Mouse (Mus musculus): ENCODE data around the gene Timm29.
"Not testable (repeated sequence)": the region's sequence is repeated elsewhere in the genome, so short reads cannot be mapped to it uniquely, and the experiment has no call there.

Timm29 gene

GRCm38 (mm10) chr9:21578226-21578625, 14.3 kb upstream of the Timm29 start:
- no peak for DNase-seq (ENCODE audit: low spot score in 2 of 2)

DNA sequence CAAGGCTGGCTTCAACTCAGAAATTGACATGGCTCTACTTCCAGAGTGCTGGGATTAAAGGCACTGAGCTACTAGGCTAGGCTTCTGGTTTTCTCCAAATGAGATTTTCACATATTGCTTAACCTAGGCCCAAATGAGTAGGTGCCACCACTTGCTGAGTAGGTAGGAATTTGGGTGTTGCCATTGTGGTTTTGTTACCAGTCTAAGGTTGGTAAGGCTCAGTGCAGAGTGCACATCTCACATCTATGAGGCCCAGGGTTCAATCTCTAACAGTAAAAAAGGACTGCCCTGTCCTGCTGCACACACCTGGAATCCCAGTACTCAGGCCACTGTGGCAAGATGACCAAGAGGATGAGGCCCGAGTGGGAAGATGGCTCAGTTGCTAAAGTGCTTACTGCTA, 7.1 kb upstream of the Timm29 start:
- DNase-seq (ENCODE audit: low spot score in 2 of 2), result no peak

GRCm38 (mm10) chr9:21587678-21588349, 4.7 kb upstream of the Timm29 start:
- DNase-seq (ENCODE audit: low spot score in 2 of 2), result no peak

GRCm38 (mm10) chr9:21588350-21588749, 4.2 kb upstream of the Timm29 start:
- DNase-seq (ENCODE audit: low spot score in 2 of 2), result no peak

GRCm38 (mm10) chr9:21589538-21589937, 3.0 kb upstream of the Timm29 start:
- no peak for DNase-seq (ENCODE audit: low spot score in 2 of 2)

DNA sequence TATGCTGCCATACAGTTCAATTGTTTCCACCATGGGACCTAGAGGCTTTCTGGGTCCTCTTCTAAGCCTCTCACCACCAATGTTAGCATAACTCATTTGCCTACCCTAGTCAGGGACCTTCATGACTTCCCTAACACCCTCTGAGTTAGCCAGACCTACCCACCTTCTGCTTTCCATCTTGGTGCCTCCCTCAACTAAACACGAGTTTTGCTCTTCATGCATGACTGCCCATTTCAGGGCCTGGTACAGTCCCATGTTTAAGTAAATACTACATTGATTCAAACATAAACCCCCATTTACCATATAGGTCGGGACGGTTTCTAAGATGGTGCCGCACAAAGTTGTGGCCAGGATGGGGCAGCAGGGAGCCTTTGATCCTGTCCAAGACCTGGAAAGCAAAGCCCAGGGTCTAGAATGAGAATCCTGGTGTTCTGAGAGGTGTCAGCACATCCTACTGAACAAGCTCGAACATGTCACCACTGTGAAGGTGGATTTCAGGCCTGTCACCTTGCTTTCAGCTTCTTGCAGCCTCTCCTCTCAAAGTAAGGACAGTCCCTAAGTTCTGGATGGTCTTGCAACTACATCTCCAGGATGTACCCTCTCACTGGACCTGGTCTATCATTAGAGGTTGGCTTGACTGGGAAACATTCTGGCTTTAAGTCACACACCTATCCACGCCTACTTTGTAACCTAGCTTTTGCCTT, 1.2 kb upstream of the Timm29 start:
- DNase-seq (ENCODE audit: low spot score in 2 of 2), result no peak

DNA sequence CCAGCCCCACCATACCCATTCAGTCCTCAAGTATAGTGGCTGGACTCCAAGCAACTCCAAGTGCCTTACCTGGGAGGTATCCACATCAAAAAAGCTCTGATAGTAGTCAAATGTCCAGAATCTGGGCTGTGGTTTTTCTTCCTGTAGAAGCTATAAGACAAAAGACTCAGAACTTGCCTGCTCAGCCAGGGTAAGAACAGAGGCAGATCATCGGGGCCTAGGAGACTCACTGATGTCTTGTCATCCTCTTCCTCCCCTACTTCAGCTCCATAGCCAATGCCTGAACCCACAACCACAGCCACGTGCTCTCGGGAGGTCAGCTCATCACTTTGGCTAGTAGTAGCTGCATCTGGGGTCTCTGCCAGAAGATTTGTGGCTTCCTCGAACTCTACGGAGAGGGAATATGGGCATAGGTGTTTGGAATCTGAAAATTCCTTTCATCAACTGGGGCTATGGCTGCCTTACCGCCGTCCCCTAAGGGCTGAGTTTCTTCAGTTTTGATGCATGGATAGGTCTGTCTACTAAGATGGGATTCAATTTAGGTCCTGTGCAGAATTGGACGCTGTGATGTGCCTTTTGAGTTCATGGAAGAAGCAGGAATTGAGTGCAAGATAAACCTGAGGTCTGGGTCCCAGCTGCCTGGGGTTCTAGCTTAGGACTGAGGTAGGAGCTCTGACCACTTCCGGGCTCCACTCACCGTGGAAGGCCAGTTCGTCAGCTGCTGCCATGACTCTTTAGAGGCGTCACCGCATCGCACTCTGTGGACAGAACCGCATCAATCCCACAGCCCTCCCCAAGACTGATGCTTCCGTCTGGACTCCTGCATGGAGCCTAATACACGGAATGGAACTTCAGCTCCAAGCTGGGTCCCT, 455 bp upstream of the Timm29 start:
- peak in 1 of 2 experiments; percentile 75 for DNase-seq (ENCODE audit: low spot score in 2 of 2)

GRCm38 (mm10) chr9:21593122-21593721, 700 bp downstream of the Timm29 start:
- DNase-seq (ENCODE audit: low spot score in 2 of 2), result peak; percentile 25 to 43

DNA sequence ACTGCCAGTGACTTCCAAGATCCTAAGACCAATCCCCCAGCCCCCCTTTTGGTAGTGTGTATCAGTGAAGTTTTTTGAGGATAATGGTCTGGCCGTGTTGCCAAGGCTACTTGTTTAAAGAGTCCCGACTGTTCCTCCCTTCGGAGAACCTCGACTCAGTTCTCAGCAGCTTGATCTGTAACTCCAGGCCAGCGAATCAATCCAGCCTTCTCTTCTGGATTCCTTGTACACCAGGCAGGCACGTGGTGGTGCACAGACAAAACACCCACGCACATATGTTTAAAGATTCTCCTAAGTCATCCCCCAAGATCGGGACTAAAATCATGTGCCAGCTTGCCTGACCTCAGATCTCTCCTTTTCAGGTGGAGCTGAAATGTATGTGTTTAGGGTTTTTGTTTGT, 1.8 kb downstream of the Timm29 start:
- DNase-seq (ENCODE audit: low spot score in 2 of 2), result not testable (repeated sequence)

DNA sequence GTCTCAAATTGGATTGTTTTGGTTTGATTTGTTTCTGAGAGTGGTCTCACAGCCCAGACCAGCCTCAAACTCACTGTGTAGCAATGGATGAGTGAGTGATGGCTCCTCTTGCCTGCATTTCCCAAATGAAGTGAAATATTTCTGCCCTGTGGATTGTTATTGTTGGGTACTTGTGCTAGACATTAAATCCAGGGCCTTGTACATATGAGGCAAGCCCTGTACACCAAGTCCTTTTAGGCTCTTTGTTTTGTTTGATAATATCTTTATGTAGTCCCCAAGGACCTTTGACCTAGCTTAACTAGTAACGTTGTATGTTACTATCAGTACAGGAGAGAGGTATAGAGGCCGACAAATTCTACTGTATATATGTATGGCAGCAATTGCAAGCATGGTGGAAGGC, 2.3 kb downstream of the Timm29 start:
- DNase-seq (ENCODE audit: low spot score in 2 of 2), result no peak

DNA sequence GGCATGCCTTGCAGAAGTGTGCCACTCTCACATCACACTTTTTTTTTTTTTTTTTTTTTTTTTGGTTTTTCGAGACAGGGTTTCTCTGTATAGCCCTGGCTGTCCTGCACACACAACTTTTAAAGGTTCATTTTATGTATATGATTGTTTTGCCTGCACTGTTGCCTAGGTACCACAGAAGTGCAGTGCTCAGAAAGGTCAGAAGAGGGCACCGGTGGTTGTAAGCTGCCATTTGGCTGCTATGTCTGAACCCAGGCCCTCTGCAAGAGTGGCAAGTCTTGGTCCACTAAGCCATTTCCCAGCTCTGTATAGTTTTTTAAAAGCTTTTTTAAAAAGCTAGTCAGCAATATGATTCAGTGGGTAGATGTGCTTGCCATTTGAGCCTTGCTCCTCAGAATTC, 5.7 kb downstream of the Timm29 start:
- no peak for DNase-seq (ENCODE audit: low spot score in 2 of 2)

DNA sequence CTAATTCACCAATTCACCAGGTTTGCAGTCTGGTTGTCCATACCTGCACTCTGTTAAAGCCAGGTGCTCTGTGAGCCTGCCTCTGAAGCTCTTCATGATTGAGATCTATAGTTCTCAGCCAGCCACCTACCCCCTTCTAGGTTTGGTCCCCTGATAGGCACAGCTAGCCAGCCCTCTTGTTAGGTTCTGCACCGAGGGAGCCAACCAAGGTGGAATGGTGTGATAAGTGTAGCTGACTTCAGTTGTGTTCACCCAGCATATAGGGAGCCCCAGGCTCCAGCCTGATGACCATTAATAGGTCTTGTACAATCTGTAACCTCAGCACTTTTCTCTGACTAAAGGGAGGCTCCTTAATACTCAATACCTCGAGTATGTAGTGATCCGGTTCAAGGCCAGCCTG, 7.7 kb downstream of the Timm29 start:
- no peak for DNase-seq (ENCODE audit: low spot score in 2 of 2)

- no peak for DNase-seq (ENCODE audit: low spot score in 2 of 2)
Observed at GRCm38 (mm10) chr9:21601073-21601472, 8.6 kb downstream of the Timm29 start.

DNA sequence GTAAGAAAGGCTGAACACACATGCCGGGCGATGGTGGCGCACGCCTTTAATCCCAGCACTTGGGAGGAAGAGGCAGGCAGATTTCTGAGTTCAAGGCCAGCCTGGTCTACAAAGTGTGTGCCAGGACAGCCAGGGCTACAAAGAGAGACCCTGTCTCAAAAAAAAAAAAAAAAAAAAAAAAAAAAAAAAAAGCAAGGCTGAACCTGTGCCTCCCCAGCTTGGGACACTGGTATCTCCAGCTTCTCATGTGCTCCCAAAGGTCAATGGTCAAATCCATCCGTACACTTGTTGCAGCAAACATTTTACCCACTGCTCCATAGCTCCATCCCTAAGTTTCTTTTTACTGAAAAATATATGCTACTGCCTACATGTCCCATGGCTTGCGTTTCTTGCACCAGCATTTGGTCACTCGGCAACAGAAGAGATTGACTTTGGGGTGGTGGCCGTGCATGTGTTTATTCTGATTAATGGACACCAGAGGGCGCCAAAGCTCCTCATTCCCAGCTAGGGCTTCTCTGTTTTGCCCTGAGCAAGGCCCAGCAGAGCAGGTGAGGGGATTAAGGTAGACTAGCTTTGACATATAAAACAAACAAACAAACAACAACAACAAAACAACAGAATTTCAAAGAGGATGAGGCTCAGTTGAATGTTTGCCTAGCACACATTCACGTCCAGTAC, 9.3 kb downstream of the Timm29 start:
- DNase-seq (ENCODE audit: low spot score in 2 of 2), result peak; percentile 42 to 55

- DNase-seq (ENCODE audit: low spot score in 2 of 2), result no peak
Observed at GRCm38 (mm10) chr9:21604119-21604518, 11.6 kb downstream of the Timm29 start.

DNA sequence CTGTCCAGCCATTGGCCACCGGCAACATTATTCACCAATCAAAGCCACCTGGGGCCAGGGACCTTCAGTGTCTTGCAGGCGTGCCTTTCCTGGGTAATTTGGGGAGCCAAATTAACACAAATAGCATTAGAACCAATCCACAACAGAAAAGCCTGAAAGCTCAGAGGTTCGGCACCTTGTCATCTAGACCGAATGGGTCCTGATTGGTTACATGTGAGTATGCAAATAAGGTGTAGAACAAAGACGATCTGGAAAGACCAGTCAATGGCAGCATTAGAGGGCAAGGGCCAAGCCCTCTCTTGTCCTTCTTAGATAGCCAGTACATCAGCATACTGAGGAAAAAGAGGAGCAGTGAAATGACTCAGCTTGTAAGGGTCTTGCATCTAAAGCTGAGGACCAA, 13.3 kb downstream of the Timm29 start:
- no peak for DNase-seq (ENCODE audit: low spot score in 2 of 2)

DNA sequence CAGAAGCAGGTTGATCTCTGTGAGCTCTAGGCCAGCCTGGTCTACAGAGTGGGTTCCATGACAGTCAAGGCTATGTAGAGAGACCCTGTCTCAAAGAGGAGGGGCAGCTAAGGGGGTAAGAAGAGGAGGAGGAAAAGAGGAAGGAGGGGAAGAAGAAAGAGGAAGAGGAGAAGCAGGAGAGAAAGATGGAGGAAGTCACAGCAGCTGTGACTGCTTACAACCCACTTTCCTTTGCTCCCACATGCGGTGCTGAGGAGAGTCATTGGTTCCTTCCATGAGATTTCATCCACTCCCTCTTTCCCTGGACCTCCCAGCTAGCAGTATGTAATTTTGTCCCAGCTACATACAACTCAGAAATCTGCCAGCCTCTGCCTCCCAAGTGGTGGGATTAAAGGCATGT, 14.1 kb downstream of the Timm29 start:
- DNase-seq (ENCODE audit: low spot score in 2 of 2), result no peak

- peak in 1 of 2 experiments; percentile 61 for DNase-seq (ENCODE audit: low spot score in 2 of 2)
Observed at GRCm38 (mm10) chr9:21609861-21610260, 17.3 kb downstream of the Timm29 start.

- DNase-seq (ENCODE audit: low spot score in 2 of 2), result no peak
Observed at GRCm38 (mm10) chr9:21614864-21615616, 22.5 kb downstream of the Timm29 start.

DNA sequence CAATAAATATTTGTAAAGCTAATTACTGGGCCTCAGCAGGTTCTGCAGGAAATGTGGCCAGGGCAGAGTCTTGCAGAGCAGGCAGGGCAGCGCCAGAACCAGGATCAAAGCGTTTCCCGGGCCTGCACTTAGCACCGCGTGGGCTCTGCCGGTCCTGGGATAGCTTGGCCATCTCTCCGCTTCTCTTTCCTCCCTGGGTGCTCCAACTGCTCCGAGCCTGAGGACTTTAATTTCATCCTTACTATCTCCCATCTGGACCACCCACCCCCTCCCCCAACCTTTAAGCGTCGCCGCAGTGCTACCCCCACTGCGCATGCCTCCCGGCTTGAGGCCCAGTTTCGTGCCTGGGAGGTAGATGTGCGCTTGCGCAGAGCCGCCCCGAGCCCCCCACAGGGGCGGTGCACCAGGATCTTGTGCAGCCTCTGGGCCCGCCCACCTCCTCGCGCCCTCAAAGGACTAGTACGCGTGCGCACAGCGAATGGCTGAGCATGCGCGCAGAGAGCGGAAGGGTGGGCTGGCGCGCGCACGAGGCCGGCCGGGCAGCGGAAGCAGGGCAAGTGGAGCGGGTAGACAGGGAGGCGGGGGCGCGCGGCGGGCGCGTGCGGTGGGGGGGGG, 23.2 kb downstream of the Timm29 start, which contains the start of gene Smarca4:
TSS of gene Smarca4 (plus strand) at position 553 of the 615 bp plus-strand sequence.
- DNase-seq (ENCODE audit: low spot score in 2 of 2), result peak; percentile 98 to 99

Measured in urinary bladder, adult 18-20 months (tissue).